Mouse (Mus musculus): ENCODE measurements around the gene N4bp1. TPM values are rescaled to one million over a fixed set of nuclear protein-coding genes. Genes with fewer than 3 reads are reported as not detected.

N4bp1 gene
- polyA plus RNA-seq, 1 experiment from 2014 or later, result 11.1 TPM

- no peaks in the 10 kb centered on the region for H3K27me3 ChIP-seq (ENCODE audit: low read depth, poor library complexity, severe bottlenecking)
- no peak overlapping the region for H3K4me3 ChIP-seq
- DNase-seq (ENCODE audit: low spot score), result no peak
- WGBS, result 76% methylated on average over 1 of the region's 1 CpGs
- no peaks in the 10 kb centered on the region for H3K36me3 ChIP-seq
- H3K9me3 ChIP-seq (replicated peaks), result no peaks in the 10 kb centered on the region
- no peak overlapping the region for H3K27ac ChIP-seq
- H3K4me1 ChIP-seq, result no peaks in the 10 kb centered on the region
Measured at GRCm38 (mm10) chr8:86891533-86891932, 6.5 kb upstream of the N4bp1 start.

- H3K27ac ChIP-seq, result no peak overlapping the region
- peaks cover 13% of the 10 kb centered on the region for H3K4me1 ChIP-seq
- H3K9me3 ChIP-seq (replicated peaks), result no peaks in the 10 kb centered on the region
- H3K36me3 ChIP-seq, result no peaks in the 10 kb centered on the region
- WGBS, result 77% methylated on average over 11 of the region's 11 CpGs
- no peaks in the 10 kb centered on the region for H3K27me3 ChIP-seq (ENCODE audit: low read depth, poor library complexity, severe bottlenecking)
- DNase-seq (ENCODE audit: low spot score), result no peak
- no peak overlapping the region for H3K4me3 ChIP-seq
Measured at GRCm38 (mm10) chr8:86888058-86888939, 3.2 kb upstream of the N4bp1 start.

- Histone ChIP-seq H3K27me3 (ENCODE audit: low read depth, poor library complexity, severe bottlenecking) (no peaks in the 10 kb centered on the region), H3K9me3 (replicated peaks) (no peaks in the 10 kb centered on the region)
- WGBS, result 2% methylated on average over 16 of the region's 16 CpGs
Measured at GRCm38 (mm10) chr8:86884067-86884466, 991 bp downstream of the N4bp1 start.

DNA sequence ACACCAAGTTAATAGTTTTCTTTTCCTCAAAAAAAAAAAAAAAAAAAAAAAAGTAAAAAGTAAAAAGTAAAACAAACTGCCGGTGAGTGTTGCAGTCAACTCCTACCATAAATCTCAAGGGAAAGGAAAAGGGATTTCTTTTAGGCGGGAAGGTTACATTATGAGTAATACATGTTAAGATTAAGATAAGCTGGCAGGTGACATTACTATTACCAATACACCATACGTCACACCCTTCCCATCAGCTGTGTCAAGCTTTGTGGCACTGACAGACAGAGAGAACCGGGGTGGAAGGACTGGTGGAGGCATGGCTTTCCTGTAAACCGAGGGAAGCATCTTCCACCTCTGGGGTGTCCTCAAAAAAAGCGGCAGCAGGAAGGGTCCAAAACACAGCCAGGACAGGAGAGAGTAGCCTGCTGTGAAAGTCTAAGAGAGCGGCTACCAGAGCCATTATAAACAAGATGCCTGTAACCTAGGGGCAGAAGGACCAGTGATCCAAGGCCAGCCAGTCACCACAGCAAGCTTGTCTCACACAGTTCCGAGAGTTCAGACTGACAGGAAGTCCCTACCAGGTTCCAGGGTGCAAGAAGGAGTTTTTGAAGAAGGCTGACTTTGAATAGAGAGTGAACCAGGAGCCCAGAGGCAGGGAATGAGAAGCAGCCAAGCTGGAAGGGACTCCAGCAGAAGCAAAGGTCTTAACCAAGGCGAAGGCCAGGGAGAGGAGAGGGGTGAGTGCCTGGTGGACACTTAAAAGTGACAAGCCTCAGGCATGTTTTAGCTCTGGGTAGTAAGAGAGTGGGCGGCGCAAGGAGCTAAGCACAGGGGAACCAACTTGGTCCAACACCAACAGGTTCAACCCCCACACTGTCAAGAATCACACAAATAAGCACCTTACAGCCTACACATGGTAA, 2.2 kb downstream of the N4bp1 start:
- WGBS, result 78% methylated on average over 11 of the region's 11 CpGs
- no peak overlapping the region for H3K27ac ChIP-seq

More at GRCm38 (mm10) chr8:86884067-86884466, 991 bp downstream of the N4bp1 start:
- H3K27ac ChIP-seq, result peak overlapping the region; percentile 95
- peaks cover 26% of the 10 kb centered on the region for H3K36me3 ChIP-seq
- peak; percentile 39 for DNase-seq (ENCODE audit: low spot score)
- peak overlapping the region; percentile 93 for H3K4me3 ChIP-seq
- H3K4me1 ChIP-seq, result peaks cover 28% of the 10 kb centered on the region

GRCm38 (mm10) chr8:86881951-86882350, 3.1 kb downstream of the N4bp1 start:
- no peaks in the 10 kb centered on the region for H3K9me3 ChIP-seq (replicated peaks)
- no peak overlapping the region for H3K4me3 ChIP-seq
- no peaks in the 10 kb centered on the region for H3K27me3 ChIP-seq (ENCODE audit: low read depth, poor library complexity, severe bottlenecking)
- no peak overlapping the region for H3K27ac ChIP-seq
- WGBS, result 83% methylated on average over 9 of the region's 9 CpGs
- DNase-seq (ENCODE audit: low spot score), result no peak
- H3K4me1 ChIP-seq, result peaks cover 28% of the 10 kb centered on the region
- H3K36me3 ChIP-seq, result peaks cover 30% of the 10 kb centered on the region

More for the DNA sequence above, 2.2 kb downstream of the N4bp1 start:
- peak overlapping the region; percentile 93; the same call in 1 of the 2 replicates for H3K4me3 ChIP-seq
- peaks cover 29% of the 10 kb centered on the region for H3K36me3 ChIP-seq
- H3K9me3 ChIP-seq (replicated peaks), result no peaks in the 10 kb centered on the region
- H3K4me1 ChIP-seq, result peaks cover 28% of the 10 kb centered on the region
- no peaks in the 10 kb centered on the region for H3K27me3 ChIP-seq (ENCODE audit: low read depth, poor library complexity, severe bottlenecking)
- DNase-seq (ENCODE audit: low spot score), result no peak

DNA sequence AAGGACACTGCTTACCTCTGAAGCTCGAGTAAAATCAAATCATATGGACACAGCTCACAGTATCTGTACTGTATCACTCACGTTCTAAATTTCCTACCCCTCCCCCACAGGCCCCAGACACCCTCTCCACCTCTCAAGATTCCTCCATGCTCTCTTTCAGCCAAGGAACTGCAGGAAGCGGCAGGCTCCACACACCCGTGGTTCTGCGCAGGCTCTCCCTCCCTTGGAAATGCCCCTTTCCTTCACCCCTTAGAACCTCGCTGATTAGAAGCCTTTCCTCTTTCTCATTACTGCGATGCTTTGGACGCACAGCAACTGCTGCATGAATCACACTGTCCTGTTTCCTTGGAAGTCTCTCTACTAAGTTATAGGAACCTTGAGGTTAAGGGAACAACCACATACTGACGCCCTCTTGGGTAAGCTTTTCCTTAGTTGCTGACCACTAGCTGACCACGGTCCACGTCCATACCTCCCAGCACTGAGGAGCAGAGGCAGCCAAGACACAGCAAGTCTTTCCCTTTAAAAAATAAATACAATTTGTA, 3.9 kb downstream of the N4bp1 start:
- WGBS, result 92% methylated on average over 11 of the region's 11 CpGs
- DNase-seq (ENCODE audit: low spot score), result no peak
- H3K27me3 ChIP-seq (ENCODE audit: low read depth, poor library complexity, severe bottlenecking), result no peaks in the 10 kb centered on the region

DNA sequence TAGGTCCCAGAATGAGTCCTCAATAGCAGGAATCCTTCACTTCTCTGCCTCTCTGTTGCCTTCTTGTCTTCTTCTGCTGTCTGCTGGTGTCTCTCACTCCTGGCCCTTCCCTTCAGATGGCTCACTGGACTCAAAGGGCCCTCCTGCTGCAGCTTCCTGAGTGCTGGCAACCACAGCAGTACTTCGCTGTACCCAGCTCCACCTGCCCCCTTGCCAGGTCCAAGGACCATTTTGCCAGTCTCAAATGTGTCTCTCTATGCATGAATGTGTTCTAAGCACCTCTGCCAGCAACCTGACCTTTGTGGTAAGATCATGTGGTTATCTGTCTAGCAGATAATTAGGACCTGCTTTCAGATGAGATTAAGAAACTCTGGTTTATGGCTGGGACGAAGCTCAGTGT, 8.2 kb downstream of the N4bp1 start:
- H3K9me3 ChIP-seq (replicated peaks), result no peaks in the 10 kb centered on the region
- peaks cover 4% of the 10 kb centered on the region; the same call in 1 of the 2 replicates for H3K4me1 ChIP-seq
- peaks cover 50% of the 10 kb centered on the region for H3K36me3 ChIP-seq
- no peak overlapping the region for H3K27ac ChIP-seq
- H3K27me3 ChIP-seq (ENCODE audit: low read depth, poor library complexity, severe bottlenecking), result no peaks in the 10 kb centered on the region
- no peak for DNase-seq (ENCODE audit: low spot score)
- H3K4me3 ChIP-seq, result no peak overlapping the region
- 94% methylated on average over 2 of the region's 2 CpGs for WGBS

More for the DNA sequence above, 3.9 kb downstream of the N4bp1 start:
- Histone ChIP-seq H3K4me1 (peaks cover 28% of the 10 kb centered on the region), H3K36me3 (peaks cover 35% of the 10 kb centered on the region), H3K27ac (no peak overlapping the region), H3K9me3 (replicated peaks) (no peaks in the 10 kb centered on the region), H3K4me3 (no peak overlapping the region)

- DNase-seq (ENCODE audit: low spot score), result no peak
- no peaks in the 10 kb centered on the region for H3K9me3 ChIP-seq (replicated peaks)
- no peaks in the 10 kb centered on the region for H3K4me1 ChIP-seq
- no peak overlapping the region for H3K4me3 ChIP-seq
- H3K27me3 ChIP-seq (ENCODE audit: low read depth, poor library complexity, severe bottlenecking), result no peaks in the 10 kb centered on the region
- no peak overlapping the region for H3K27ac ChIP-seq
- WGBS, result 91% methylated on average over 2 of the region's 2 CpGs
- peaks cover 26% of the 10 kb centered on the region for H3K36me3 ChIP-seq
Measured at GRCm38 (mm10) chr8:86874055-86874454, 11.0 kb downstream of the N4bp1 start.

DNA sequence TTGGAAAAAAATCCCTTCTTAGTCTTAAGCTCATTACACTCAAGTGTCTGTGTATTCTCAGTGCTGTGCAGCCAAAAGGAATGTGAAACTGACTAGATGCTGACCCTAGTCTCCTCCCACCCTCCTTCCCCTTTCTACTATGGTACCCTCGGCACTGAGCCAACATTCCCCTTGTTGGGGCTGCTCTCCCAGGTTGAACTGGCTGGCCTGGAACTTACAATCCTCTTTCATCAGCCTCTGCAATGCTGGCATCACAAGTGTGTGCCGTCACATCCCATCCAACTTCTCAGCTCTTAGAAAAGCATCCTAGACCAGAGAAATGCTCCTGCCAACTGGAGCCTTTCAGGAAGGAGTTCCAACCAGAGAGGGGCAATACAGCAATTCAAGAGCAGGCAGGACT, 11.9 kb downstream of the N4bp1 start:
- no peak for DNase-seq (ENCODE audit: low spot score)
- peaks cover 23% of the 10 kb centered on the region for H3K36me3 ChIP-seq
- no peak overlapping the region for H3K27ac ChIP-seq
- no peaks in the 10 kb centered on the region for H3K4me1 ChIP-seq
- WGBS, result 92% methylated on average over 2 of the region's 2 CpGs
- H3K9me3 ChIP-seq (replicated peaks), result no peaks in the 10 kb centered on the region
- H3K4me3 ChIP-seq, result no peak overlapping the region
- H3K27me3 ChIP-seq (ENCODE audit: low read depth, poor library complexity, severe bottlenecking), result no peaks in the 10 kb centered on the region

- H3K27me3 ChIP-seq (ENCODE audit: low read depth, poor library complexity, severe bottlenecking), result no peaks in the 10 kb centered on the region
- no peaks in the 10 kb centered on the region for H3K4me1 ChIP-seq
- no peak for DNase-seq (ENCODE audit: low spot score)
- H3K27ac ChIP-seq, result no peak overlapping the region
- peaks cover 23% of the 10 kb centered on the region for H3K36me3 ChIP-seq
- H3K4me3 ChIP-seq, result no peak overlapping the region
- H3K9me3 ChIP-seq (replicated peaks), result no peaks in the 10 kb centered on the region
- 95% methylated on average over 11 of the region's 11 CpGs for WGBS
Measured at GRCm38 (mm10) chr8:86872097-86872815, 12.8 kb downstream of the N4bp1 start.

DNA sequence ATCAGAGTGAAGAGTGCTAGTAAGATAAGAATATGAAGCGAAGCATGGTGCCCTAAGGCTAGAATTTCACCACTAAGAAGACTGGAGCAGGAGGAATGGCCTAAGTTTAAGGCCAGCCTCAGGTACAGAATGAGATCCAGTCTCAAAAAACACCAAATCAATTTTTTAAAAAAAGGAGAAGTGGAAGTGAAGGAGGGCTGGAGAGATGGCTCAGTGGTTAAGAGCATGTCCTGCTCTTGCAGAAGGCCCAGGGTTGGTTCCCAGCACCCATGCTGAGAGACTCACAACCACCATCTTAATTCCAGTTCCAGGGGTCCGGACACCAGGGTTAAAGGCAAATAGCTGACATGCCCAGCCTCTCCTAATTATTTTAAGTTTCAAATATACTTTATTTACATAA, 13.6 kb downstream of the N4bp1 start:
- 93% methylated on average over 2 of the region's 2 CpGs for WGBS

GRCm38 (mm10) chr8:86870771-86871170, 14.3 kb downstream of the N4bp1 start:
- peaks cover 16% of the 10 kb centered on the region; the same call in 1 of the 2 replicates for H3K36me3 ChIP-seq
- no peak overlapping the region for H3K27ac ChIP-seq
- H3K4me1 ChIP-seq, result no peaks in the 10 kb centered on the region
- H3K4me3 ChIP-seq, result no peak overlapping the region
- H3K9me3 ChIP-seq (replicated peaks), result no peaks in the 10 kb centered on the region
- no peak for DNase-seq (ENCODE audit: low spot score)
- no peaks in the 10 kb centered on the region for H3K27me3 ChIP-seq (ENCODE audit: low read depth, poor library complexity, severe bottlenecking)
- WGBS, result 83% methylated on average over 2 of the region's 2 CpGs

More for the DNA sequence above, 13.6 kb downstream of the N4bp1 start:
- H3K27me3 ChIP-seq (ENCODE audit: low read depth, poor library complexity, severe bottlenecking), result no peaks in the 10 kb centered on the region
- peaks cover 16% of the 10 kb centered on the region for H3K36me3 ChIP-seq
- no peaks in the 10 kb centered on the region for H3K9me3 ChIP-seq (replicated peaks)
- H3K27ac ChIP-seq, result no peak overlapping the region
- DNase-seq (ENCODE audit: low spot score), result no peak
- no peak overlapping the region for H3K4me3 ChIP-seq
- no peaks in the 10 kb centered on the region for H3K4me1 ChIP-seq

Data from limb, embryonic 10.5 days (tissue).